Mouse (Mus musculus): ENCODE data around the gene Pdlim4. TPM values are rescaled to one million over a fixed set of nuclear protein-coding genes. Genes with fewer than 3 reads are reported as not detected.
A peak's percentile ranks its signal among the peaks of the same experiment; 100 is the strongest.
"Not testable (repeated sequence)": the region's sequence is repeated elsewhere in the genome, so short reads cannot be mapped to it uniquely, and the experiment has no call there.

The Pdlim4 gene
- polyA plus RNA-seq, 1 experiment from 2014 or later = 9.5 TPM

DNA sequence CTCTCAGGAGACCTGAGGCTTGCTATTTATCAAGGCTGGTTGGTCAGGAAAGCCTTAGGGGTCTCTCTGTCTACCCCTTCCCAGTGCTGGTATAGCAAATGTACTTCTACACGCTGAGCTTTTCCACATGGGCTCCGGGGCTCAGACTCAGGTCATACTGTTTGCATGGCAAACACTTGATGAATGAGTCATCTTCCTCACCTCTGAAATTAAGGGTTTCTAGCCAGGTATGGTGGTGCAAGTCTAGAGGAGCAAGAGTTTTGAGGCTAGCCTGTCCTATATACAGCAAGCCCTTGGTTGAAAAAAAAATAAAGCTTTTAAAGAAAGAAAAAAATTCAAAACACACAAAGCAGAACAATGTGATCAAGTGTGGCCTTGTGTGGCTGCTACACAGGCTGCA is 57.6 kb downstream of the Pdlim4 start:
- Histone ChIP-seq H3K4me1 (peaks cover 6% of the 10 kb centered on the region), H3K9me3 (no peaks in the 10 kb centered on the region), H3K27me3 (replicated peaks) (peaks cover 8% of the 10 kb centered on the region; the same call in 1 of the 2 replicates), H3K27ac (replicated peaks) (no peak overlapping the region), H3K9ac (no peak overlapping the region), H3K4me2 (no peak overlapping the region), H3K36me3 (no peaks in the 10 kb centered on the region), H3K4me3 (no peak overlapping the region)
- WGBS = 83% methylated on average over 2 of the region's 2 CpGs
- ATAC-seq (ENCODE audit: extremely low read depth, insufficient number of reproducible peaks, low FRiP score, low TSS enrichment) = no peak

- no peak for ATAC-seq (ENCODE audit: extremely low read depth, insufficient number of reproducible peaks, low FRiP score, low TSS enrichment)
- Histone ChIP-seq H3K9me3 (no peaks in the 10 kb centered on the region), H3K9ac (no peak overlapping the region), H3K4me3 (no peak overlapping the region), H3K36me3 (no peaks in the 10 kb centered on the region), H3K4me2 (no peak overlapping the region), H3K27ac (replicated peaks) (no peak overlapping the region), H3K4me1 (peaks cover 10% of the 10 kb centered on the region), H3K27me3 (replicated peaks) (peaks cover 8% of the 10 kb centered on the region; the same call in 1 of the 2 replicates)
- WGBS = 79% methylated on average over 10 of the region's 10 CpGs
Measured at GRCm38 (mm10) chr11:54008416-54008920, 60.3 kb downstream of the Pdlim4 start.

- H3K4me2 ChIP-seq = no peak overlapping the region
- WGBS = 87% methylated on average over 11 of the region's 11 CpGs
- no peaks in the 10 kb centered on the region for H3K9me3 ChIP-seq
- H3K27me3 ChIP-seq (replicated peaks) = peaks cover 8% of the 10 kb centered on the region; the same call in 1 of the 2 replicates
- ATAC-seq (ENCODE audit: extremely low read depth, insufficient number of reproducible peaks, low FRiP score, low TSS enrichment) = no peak
- no peak overlapping the region for H3K9ac ChIP-seq
- H3K36me3 ChIP-seq = no peaks in the 10 kb centered on the region
- H3K4me1 ChIP-seq = peaks cover 17% of the 10 kb centered on the region
- no peak overlapping the region for H3K27ac ChIP-seq (replicated peaks)
- no peak overlapping the region for H3K4me3 ChIP-seq
Measured at GRCm38 (mm10) chr11:54007717-54008116, 61.1 kb downstream of the Pdlim4 start.

DNA sequence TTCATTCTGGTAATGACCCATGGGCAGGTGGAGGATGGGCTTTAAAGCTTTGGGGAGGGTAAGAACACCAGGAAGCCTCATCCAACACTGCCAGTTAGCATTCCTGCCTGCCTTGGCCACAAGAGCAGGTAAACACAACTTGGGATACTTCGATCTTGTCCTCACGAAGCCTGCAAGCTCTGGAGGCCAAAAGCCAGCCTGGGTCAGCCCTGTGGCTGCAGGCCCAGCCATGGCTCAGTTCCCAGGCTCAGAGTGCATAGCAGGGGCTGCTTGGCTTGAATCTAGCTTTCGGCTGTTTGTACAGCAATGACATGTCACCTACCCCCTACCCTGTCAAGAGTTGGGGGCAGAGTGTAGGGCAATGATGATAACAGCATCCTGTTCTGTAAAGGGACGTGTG is 61.9 kb downstream of the Pdlim4 start:
- no peaks in the 10 kb centered on the region for H3K9me3 ChIP-seq
- H3K9ac ChIP-seq = no peak overlapping the region
- H3K4me2 ChIP-seq = peak overlapping the region; percentile 39
- H3K4me3 ChIP-seq = no peak overlapping the region
- no peak for ATAC-seq (ENCODE audit: extremely low read depth, insufficient number of reproducible peaks, low FRiP score, low TSS enrichment)
- peaks cover 20% of the 10 kb centered on the region for H3K4me1 ChIP-seq
- WGBS = 66% methylated on average over 4 of the region's 4 CpGs
- H3K27me3 ChIP-seq (replicated peaks) = peaks cover 8% of the 10 kb centered on the region; the same call in 1 of the 2 replicates
- no peak overlapping the region for H3K27ac ChIP-seq (replicated peaks)
- H3K36me3 ChIP-seq = no peaks in the 10 kb centered on the region

GRCm38 (mm10) chr11:54006362-54006761 is 62.5 kb downstream of the Pdlim4 start:
- H3K36me3 ChIP-seq; H3K9ac ChIP-seq; H3K27me3 ChIP-seq (replicated peaks); H3K27ac ChIP-seq (replicated peaks); H3K4me3 ChIP-seq; H3K9me3 ChIP-seq: not testable (repeated sequence)
- 37% methylated on average over 5 of the region's 5 CpGs for WGBS
- Histone ChIP-seq H3K4me2 (0 out of 2 replicates have a peak overlapping the region, but pooled peaks have one; percentile 39), H3K4me1 (peaks cover 20% of the 10 kb centered on the region)
- ATAC-seq (ENCODE audit: extremely low read depth, insufficient number of reproducible peaks, low FRiP score, low TSS enrichment) = peak; percentile 49; the same call in 1 of the 2 replicates

Other genes starting within 250 kb of the Pdlim4 start
- gene Gm12216, start 209.8 kb downstream of the Pdlim4 start, polyA plus RNA-seq (2015; fragmentation: Nextera tagmentation; extraction: Ambion mirVana) = 0.22 and 0.25 TPM in 2 replicates
- 6.4 and 8.7 TPM in 2 replicates for gene Slc22a5, start 177.4 kb downstream of the Pdlim4 start, polyA plus RNA-seq (2015; fragmentation: Nextera tagmentation; extraction: Ambion mirVana)
- 2.2 TPM in 2 replicates for gene Slc22a21, start 88.7 kb downstream of the Pdlim4 start, polyA plus RNA-seq (2015; fragmentation: Nextera tagmentation; extraction: Ambion mirVana)
- gene Slc22a4, start 40.9 kb downstream of the Pdlim4 start, polyA plus RNA-seq (2015; fragmentation: Nextera tagmentation; extraction: Ambion mirVana) = 2.3 and 3.1 TPM in 2 replicates
- gene P4ha2, start 31.1 kb upstream of the Pdlim4 start, polyA plus RNA-seq (2015; fragmentation: Nextera tagmentation; extraction: Ambion mirVana) = 44.7 and 51.5 TPM in 2 replicates
- gene Csf2, start 180.7 kb upstream of the Pdlim4 start, polyA plus RNA-seq (2015; fragmentation: Nextera tagmentation; extraction: Ambion mirVana) = not detected in 2 replicates
- not detected in 2 replicates for gene Il3, start 198.3 kb upstream of the Pdlim4 start, polyA plus RNA-seq (2015; fragmentation: Nextera tagmentation; extraction: Ambion mirVana)
- 0.35 and 0.76 TPM in 2 replicates for gene Acsl6, start 234.8 kb upstream of the Pdlim4 start, polyA plus RNA-seq (2015; fragmentation: Nextera tagmentation; extraction: Ambion mirVana)